Mouse (Mus musculus) liver, postnatal 0 days (tissue): ENCODE data around the gene Sds. TPM values are rescaled to one million over a fixed set of nuclear protein-coding genes. Genes with fewer than 3 reads are reported as not detected.

Source experiments
- ATAC-seq: fragments of 200-750 bp; cut with Nextera tagmentation; 2 replicates; pipeline ENCODE4 v1.8.0; 2017; ENCODE audit warnings: mild to moderate bottlenecking, moderate library complexity
- DNase-seq: peaks from one replicate; pipeline ENCODE4 v3.0.0-alpha.2; 2016
- H3K27ac ChIP-seq: fragments of 300-500 bp; sonication (generic); 2 replicates; pipeline ENCODE4 v1.5.1; 2014; ENCODE audit warnings: antibody characterized with exemption, moderate library complexity, mild to moderate bottlenecking, low read depth
- H3K27me3 ChIP-seq: fragments of 300-500 bp; sonication (generic); 2 replicates; pipeline ENCODE4 v1.6.1; 2014; ENCODE audit warnings: low read length, control low read depth, mixed read lengths; ENCODE audit not compliant: insufficient read depth
- H3K36me3 ChIP-seq: fragments of 300-500 bp; sonication (generic); replicated peaks from 2 replicates; pipeline ENCODE4 v1.6.1; 2014; ENCODE audit warnings: mild to moderate bottlenecking, control low read depth, low read length, moderate library complexity, mixed read lengths; ENCODE audit not compliant: insufficient read depth
- H3K4me1 ChIP-seq: fragments of 300-500 bp; sonication (generic); 2 replicates; pipeline ENCODE4 v1.6.1; 2014; ENCODE audit warnings: antibody characterized with exemption, mild to moderate bottlenecking, control low read depth; ENCODE audit not compliant: insufficient read depth
- H3K4me2 ChIP-seq: fragments of 300-500 bp; sonication (generic); 2 replicates; pipeline ENCODE4 v1.6.1; 2014; ENCODE audit warnings: low read depth, mild to moderate bottlenecking, low read length, moderate library complexity, mixed read lengths
- H3K4me3 ChIP-seq: fragments of 300-500 bp; sonication (generic); 2 replicates; pipeline ENCODE4 v1.5.1; 2014; ENCODE audit warnings: low read depth, low read length
- H3K9ac ChIP-seq: fragments of 300-500 bp; sonication (generic); replicated peaks from 2 replicates; pipeline ENCODE4 v1.6.1; 2014; ENCODE audit warnings: mild to moderate bottlenecking, moderate library complexity
- H3K9me3 ChIP-seq: fragments of 300-500 bp; sonication (generic); 2 replicates; pipeline ENCODE4 v1.6.1; 2016; ENCODE audit warnings: mild to moderate bottlenecking, control low read depth, low read length, mixed read lengths
- CTCF ChIP-seq: sonication (generic); IDR thresholded peaks from 2 replicates; pipeline ENCODE4 v1.5.1; 2016; ENCODE audit warnings: antibody characterized with exemption, low read depth
- EP300 ChIP-seq: IDR thresholded peaks from 2 replicates; pipeline ENCODE4 v1.6.1; 2016; ENCODE audit warnings: antibody characterized with exemption, low read depth, mild to moderate bottlenecking
- WGBS: fragments of 180-500 bp; shearing (Covaris S2); extraction: QIAGEN DNeasy Blood & Tissue Kit; methylation state at CpG from one replicate; pipeline ENCODE4 v1.1.7; 2014; ENCODE audit not compliant: insufficient replicate concordance; 5-methylcytosine and 5-hydroxymethylcytosine counted together
- polyA plus RNA-seq: library from polyadenylated mRNA; unstranded; fragments of >200 nt; fragmentation: Nextera tagmentation; extraction: Ambion mirVana; gene quantifications from 2 replicates; pipeline ENCODE4 v1.2.1, GENCODE M21; 2015

Gene Sds
- polyA plus RNA-seq = 32.4 and 32.5 TPM in 2 replicates

- 23% methylated on average over 13 of the region's 13 CpGs for WGBS
- no peaks in the 10 kb centered on the region for H3K36me3 ChIP-seq
- H3K4me3 ChIP-seq = peak within 1 kb of the TSS; percentile 12; the same call in 1 of the 2 replicates
- peak; percentile 43 for ATAC-seq
- TF ChIP-seq CTCF (no peak), EP300 (no peak)
- H3K4me2 ChIP-seq = peak within 1 kb of the TSS; percentile 22; the same call in 1 of the 2 replicates
- H3K27ac ChIP-seq = peak within 1 kb of the TSS; percentile 30; the same call in 1 of the 2 replicates
- H3K4me1 ChIP-seq = peaks cover 3% of the 10 kb centered on the region
- H3K9me3 ChIP-seq = no peaks in the 10 kb centered on the region
- 0 out of 2 replicates have a peak, but pooled peaks cover 7% of the 10 kb centered on the region for H3K27me3 ChIP-seq
- DNase-seq = peak; percentile 73
- H3K9ac ChIP-seq = peak within 1 kb of the TSS; percentile 26; the same call in 1 of the 2 replicates
Observed at GRCm38 (mm10) chr5:120476296-120476695, at the start of gene Sds. Sds (plus strand) TSS chr5:120476526.

- Histone ChIP-seq H3K27me3 (peaks cover 83% of the 10 kb centered on the region), H3K27ac (no peak overlapping the region), H3K9me3 (no peaks in the 10 kb centered on the region), H3K9ac (no peak overlapping the region), H3K4me3 (no peak overlapping the region), H3K36me3 (no peaks in the 10 kb centered on the region), H3K4me2 (no peak overlapping the region), H3K4me1 (no peaks in the 10 kb centered on the region)
- no peak for ATAC-seq
- TF ChIP-seq CTCF (no peak), EP300 (no peak)
- WGBS = 2% methylated on average over 10 of the region's 10 CpGs
- no peak for DNase-seq
Observed at GRCm38 (mm10) chr5:120426572-120426971, 49.8 kb upstream of the Sds start.

GRCm38 (mm10) chr5:120427451-120427938 lies 48.8 kb upstream of the Sds start:
- Histone ChIP-seq H3K27ac (no peak overlapping the region), H3K9ac (no peak overlapping the region), H3K9me3 (no peaks in the 10 kb centered on the region), H3K36me3 (no peaks in the 10 kb centered on the region), H3K4me2 (no peak overlapping the region), H3K27me3 (peaks cover 92% of the 10 kb centered on the region), H3K4me3 (no peak overlapping the region), H3K4me1 (no peaks in the 10 kb centered on the region)
- no peak for ATAC-seq
- WGBS = 2% methylated on average over 33 of the region's 33 CpGs
- DNase-seq = no peak
- TF ChIP-seq CTCF (no peak), EP300 (no peak)

- H3K4me2 ChIP-seq = no peak overlapping the region
- H3K4me3 ChIP-seq = no peak overlapping the region
- H3K9me3 ChIP-seq = no peaks in the 10 kb centered on the region
- H3K27me3 ChIP-seq = peaks cover 94% of the 10 kb centered on the region
- H3K27ac ChIP-seq = no peak overlapping the region
- DNase-seq (no peak), ATAC-seq (no peak)
- TF ChIP-seq EP300 = no peak
- no peak for TF ChIP-seq CTCF
- H3K9ac ChIP-seq = no peak overlapping the region
- no peaks in the 10 kb centered on the region for H3K4me1 ChIP-seq
- H3K36me3 ChIP-seq = no peaks in the 10 kb centered on the region
- WGBS = 3% methylated on average over 21 of the region's 21 CpGs
Observed at GRCm38 (mm10) chr5:120428189-120428838, 48.0 kb upstream of the Sds start.

- Histone ChIP-seq H3K4me2 (no peak overlapping the region), H3K4me1 (no peaks in the 10 kb centered on the region), H3K9me3 (no peaks in the 10 kb centered on the region), H3K27me3 (peaks cover 94% of the 10 kb centered on the region), H3K27ac (no peak overlapping the region), H3K4me3 (no peak overlapping the region), H3K9ac (no peak overlapping the region), H3K36me3 (no peaks in the 10 kb centered on the region)
- 4% methylated on average over 5 of the region's 6 CpGs for WGBS
- ATAC-seq (no peak), DNase-seq (no peak)
- TF ChIP-seq EP300 (no peak), CTCF (no peak)
Observed at GRCm38 (mm10) chr5:120428990-120429389, 47.3 kb upstream of the Sds start.

- no peaks in the 10 kb centered on the region for H3K9me3 ChIP-seq
- H3K4me1 ChIP-seq = no peaks in the 10 kb centered on the region
- no peak for TF ChIP-seq EP300
- no peak for TF ChIP-seq CTCF
- H3K36me3 ChIP-seq = no peaks in the 10 kb centered on the region
- no peak overlapping the region for H3K4me2 ChIP-seq
- DNase-seq = no peak
- no peak overlapping the region for H3K4me3 ChIP-seq
- no peak for ATAC-seq
- WGBS = 4% methylated on average over 6 of the region's 6 CpGs
- H3K27me3 ChIP-seq = peaks cover 94% of the 10 kb centered on the region
- H3K9ac ChIP-seq = no peak overlapping the region
- no peak overlapping the region for H3K27ac ChIP-seq
Observed at GRCm38 (mm10) chr5:120429692-120430091, 46.6 kb upstream of the Sds start.
